Mouse (Mus musculus): ENCODE data around the gene Zfhx2.

The Zfhx2 gene

DNA sequence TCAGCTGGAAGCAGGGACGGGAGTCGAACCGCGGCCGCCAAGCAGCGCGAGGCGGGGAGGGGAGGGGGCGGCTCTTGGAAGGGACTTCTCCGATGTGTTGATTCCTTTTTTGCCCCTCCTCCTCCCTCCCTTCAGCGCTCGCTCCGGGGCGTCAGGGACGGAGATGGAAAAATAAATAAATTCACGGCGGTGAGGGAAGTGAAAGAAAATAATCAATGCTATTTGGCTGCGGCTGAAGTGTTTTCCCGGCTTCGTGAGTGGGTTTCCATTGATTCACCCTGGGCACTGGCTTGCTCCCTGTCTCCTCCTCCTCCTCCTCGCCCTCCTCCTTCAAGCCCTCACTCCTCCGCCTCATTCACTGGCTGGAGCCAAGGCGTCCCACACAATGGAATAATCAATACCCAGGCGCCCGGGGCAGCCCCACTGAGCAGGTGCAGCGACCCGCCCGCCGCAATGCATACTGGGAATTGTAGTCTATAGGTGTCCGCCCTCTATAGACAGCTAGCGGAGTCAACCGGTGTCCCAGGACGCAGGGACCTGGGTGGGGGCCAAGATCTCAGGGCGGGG, at the start of gene Zfhx2:
TSS of gene Zfhx2 (minus strand) at position 314 of the 567 bp plus-strand sequence.
- peak; percentile 94 for DNase-seq

DNA sequence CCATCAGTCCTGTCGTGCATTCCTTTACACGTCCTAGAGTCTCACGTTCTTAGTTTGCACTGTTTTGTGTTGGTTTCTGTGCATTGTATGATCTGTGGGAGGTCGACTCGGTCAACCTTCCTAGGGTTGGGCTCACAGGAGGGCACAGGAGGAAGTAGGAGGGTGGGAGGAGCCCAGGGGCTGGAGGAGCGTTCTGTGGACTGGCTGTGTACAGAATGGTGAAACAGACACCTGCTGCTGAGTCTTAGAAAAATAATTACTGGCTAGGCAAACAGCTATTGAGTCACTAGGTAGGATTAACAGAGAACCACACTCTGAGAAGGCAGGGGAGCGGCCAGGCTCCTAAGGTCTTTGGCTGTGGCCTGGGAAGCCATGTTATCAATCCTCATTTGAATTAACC, 47.2 kb upstream of the Zfhx2 start:
- no peak for DNase-seq

DNA sequence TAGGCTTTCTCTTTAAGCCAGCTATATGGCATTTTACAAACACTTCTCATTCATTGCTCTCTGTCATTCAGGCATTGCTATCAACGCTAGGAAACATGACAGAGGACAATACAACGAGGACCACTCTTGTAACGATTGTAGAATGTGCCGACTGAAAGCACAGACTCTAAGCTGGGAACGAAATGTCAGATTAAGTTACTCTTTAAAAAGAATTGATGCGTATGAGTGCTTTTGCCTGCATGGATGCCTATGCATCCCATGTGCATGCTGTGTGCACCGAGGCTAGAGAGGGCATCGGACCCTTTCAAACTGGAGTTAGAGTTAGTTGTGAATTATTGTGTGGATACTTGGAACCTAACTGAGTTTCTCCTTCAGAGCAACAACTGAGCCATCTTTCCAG, 43.6 kb upstream of the Zfhx2 start:
- no peak for DNase-seq

DNA sequence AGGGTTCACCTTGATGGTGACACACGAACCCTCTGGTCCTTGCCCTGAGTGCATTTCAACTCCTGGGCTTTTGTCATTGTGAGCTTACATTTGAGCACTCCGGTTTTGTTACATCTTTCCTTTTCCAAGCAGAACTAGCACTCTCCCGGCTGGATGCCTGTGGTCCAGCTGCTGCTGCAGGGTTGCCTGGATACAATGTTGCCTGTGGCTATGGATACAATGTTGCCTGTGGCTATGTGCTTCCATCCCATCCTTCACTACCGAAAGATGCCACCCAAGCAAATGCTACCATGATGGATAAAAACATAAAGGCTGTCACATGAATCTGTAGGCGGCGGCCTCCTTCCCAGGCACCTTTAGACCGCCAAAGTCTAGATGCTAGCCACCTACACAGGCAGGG, 34.4 kb upstream of the Zfhx2 start:
- no peak for DNase-seq

DNA sequence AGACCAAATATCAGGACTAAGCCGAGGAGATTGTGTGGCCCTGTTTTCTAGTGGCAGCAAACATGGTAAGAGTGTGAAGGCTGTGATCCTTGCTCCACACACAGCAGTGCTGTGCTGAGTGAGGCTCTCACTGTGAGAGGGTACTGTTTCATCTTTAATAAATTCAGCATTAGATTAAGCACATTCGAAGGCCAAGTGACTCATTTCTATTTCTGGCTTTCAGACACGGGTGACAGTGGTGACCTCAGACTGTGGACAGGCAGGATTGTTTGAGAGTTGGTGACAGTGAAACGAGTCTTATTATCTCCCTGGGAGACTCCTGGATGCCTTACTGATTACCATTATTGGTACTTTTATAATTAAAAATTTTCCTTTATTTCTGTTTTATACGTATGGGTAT, 33.6 kb upstream of the Zfhx2 start:
- no peak for DNase-seq

DNA sequence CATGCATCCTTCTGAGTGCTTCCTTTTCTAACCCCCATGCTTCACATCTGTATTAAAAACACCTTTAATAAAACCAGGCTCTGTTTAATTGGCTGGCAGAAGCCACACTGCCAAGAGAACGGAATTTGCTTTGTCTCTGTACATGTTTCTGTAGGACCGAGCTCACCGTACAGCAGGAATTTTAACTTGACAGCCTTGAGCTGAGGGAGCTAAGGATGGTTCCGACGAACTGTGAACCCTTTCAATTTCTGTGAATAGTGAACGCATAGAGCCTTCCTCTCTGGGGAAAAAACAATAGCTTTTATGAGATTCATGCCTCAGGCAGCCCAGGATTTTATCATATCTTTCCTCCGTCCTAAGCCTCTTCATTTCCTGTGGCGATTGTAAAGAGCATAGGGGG, 30.2 kb upstream of the Zfhx2 start:
- DNase-seq = no peak

DNA sequence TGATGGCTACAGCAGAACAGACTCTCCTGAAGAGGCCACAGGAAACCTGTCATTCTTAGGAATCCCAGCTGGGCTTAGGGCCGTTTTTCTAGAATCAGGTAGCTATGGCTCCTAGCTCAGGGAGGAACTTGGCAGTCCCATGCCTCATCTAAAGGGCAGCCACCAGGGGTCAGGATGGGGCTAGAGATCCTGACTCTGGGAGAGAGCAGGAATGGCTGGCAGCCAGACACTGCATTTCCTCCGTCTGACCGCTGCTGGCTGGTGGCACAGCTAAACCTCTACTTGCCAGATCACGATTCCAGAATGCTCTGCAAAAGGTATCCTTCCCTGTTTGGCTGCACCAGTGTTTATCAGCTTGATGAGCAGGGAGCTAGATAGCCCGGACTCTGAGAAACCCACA, 29.8 kb upstream of the Zfhx2 start:
- DNase-seq = peak; percentile 88

DNA sequence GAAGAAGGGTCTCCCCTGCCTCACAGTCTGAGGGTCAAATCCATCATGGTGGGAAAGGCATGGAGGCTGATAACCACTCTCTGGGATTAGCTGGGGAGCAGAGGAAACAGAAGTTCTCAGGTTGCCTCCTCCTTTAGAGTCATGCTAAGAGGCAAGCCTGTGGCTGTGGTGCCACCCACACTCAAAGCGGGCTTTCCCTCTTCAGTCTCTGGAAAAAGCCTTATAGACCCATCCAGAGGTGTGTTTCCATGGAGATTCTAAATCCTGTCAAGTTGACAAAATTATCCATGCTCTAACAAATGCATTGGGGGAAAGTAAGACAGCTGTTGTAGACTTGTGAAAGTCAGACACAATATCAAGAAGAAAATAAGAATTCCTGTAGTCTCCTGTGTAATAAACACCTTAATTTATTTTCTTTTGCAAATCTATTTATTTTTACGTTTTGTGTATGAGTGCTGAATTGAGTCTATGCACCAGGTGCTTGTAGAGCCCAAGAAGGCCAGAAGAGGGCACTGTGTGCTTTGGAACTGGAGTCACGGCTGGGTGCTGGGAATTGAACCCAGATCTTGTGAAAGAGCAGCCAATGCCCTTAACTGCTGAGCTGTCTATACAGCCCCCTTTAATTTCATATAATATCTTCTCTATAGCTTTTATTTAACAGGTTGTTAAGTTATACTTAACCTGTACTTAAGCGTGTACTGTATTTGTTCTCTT, 27.5 kb upstream of the Zfhx2 start:
- DNase-seq = no peak

DNA sequence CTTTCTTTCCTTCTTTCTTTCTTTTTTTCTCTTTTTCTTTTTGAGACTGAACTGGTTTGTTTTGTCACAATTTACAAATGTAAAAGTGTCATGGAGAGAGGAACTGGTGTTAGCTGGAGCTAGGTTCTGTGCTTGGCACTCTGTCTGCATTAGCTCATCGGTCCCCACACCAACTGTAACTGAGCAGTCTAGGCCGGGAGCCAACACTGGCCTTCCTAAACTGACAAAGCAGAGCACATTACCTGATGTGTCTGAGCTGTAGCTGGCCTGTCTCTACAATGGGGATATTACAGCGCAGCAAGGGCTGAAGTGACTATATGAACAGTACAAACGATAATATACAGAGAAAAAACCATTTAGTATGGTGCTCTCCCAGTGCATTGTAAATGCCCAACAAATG, 26.7 kb upstream of the Zfhx2 start:
- DNase-seq = no peak

DNA sequence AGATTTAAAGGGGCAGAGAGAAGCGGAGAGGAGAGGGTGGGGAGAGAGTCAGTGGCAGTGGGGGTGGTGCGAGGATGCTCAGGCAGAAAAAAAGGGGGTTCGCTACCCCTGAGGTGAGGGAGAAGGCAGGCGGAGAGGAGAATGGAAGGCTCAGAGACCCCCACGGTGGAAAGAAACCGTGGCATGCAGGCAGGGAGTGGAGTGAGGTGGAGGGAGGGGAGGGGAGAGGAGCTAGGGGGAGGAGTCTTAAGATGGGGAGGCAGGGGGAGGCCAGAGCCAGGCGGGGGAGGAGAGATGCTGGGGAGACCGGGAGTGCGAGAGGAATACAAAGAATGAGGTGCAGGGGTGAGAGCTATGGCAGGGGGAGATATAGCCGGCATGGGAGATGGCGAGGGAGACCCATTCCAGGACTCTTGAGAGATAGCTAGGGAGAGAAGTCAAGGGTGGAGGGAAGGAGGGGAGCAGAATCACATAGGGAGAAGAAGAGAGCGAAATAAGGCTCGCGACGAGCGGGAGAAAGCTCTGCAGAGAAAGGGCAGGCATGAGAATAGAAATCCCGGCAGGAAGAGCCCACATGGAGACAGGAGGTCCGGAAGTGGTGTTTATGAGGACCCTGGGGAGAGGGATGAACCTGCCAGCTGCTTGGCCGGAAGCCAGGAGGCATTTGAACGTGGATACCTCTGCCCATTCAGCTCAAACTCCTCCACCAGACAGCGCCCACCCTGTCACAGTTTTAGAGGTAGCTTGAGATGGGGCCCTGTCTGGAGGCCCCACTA, 24.5 kb upstream of the Zfhx2 start, which contains the start of gene Jph4:
TSS of gene Jph4 (minus strand) at position 511 of the 776 bp plus-strand sequence.
- DNase-seq = no peak

DNA sequence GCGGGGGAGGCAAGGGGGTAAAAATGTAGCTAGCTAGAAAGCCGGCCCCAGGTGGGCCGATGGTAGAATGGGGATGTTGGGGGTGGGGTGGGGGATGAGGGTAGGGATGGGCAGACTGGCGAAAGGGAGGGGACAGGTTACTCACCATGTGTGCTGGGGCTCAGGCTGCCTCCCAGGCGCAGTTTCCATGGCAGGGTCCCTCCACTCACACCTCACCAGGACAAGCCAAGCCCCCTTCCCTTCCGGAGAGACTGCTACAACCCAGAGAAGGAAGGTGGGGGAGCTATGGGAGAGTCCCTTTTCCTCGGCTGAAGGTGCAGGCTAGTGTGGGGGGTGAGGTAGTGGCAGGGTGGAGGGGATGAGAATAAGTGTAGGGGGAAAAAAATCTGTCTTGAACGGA, 23.7 kb upstream of the Zfhx2 start:
- no peak for DNase-seq

DNA sequence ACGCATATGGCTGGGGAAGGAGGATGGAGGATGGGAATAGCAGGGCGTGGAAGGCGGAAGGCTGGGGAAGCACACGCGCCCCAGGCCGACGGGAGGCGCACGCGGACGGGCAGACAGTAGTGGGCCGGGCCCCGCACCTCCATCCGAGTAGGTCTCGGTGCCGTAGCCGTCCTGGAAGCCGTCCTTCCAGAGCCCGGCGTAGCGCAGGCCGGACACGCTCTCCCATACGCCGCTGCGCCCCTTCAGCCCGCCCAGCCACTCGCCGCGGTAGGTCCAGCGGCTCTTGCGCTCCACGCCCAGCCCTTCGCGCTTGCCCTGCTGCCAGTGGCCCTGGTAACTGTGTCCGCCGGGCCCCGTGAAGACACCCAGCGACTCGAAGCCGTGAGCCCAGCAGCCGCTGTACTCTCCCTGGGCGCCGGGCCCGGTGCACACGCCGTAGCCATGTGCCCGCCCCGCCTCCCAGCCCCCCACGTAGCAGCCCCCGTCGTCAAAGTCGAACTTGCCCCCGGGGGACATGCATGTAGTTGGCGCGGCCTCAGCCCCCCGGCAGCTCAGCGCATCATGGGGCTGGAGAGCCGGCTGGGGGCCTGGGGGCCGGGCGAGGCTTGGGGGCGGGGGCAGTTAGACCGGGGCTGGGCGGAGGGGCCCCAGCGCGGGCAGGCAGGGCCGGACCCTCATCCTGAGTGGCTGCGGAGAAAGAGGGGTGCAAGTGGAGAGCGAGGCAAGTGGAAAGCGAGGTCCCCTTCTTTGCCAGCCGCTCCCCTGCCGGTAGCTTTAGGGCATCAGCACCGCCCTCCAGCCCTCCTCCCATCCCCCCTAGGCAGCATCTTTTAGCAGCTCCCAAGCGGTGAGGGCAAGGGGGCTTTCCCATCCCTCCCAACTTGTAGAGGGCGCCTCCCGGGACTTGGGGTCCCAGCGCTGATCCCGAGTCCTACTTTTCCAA, 22.9 kb upstream of the Zfhx2 start:
- peak; percentile 67 for DNase-seq

DNA sequence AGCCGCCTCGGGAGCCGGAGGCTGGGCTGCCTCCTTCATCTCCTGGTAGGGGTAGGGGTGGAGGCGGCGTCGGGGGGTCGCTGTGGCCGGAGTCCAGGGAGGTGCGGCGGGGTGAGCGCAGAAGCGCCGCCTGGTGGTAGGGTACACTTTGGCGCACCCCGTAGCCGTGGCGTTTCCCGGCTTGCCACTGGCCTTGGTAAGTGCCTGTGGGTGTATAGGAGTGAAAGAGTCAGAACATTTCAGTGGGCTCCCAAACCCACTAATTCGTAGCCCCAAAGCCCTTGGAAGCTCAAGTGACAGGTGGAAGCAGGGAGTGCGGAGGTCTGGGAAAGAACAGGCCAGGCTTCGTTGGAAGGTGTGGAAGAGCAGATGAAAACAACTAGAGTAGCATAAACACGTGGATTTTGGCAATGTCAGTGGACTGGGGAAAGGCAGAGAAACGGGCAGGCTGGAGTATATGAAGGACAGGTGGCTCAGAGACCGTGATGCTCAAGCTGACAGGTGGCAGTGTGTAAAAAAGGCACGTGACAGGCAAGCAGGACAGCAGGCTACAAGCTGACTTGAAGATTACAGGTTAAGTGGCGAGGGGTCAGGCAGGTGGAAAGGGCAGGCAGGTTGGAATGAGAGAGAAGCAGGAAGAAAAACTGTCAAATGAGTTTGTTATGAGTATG, 22.0 kb upstream of the Zfhx2 start:
- no peak for DNase-seq

DNA sequence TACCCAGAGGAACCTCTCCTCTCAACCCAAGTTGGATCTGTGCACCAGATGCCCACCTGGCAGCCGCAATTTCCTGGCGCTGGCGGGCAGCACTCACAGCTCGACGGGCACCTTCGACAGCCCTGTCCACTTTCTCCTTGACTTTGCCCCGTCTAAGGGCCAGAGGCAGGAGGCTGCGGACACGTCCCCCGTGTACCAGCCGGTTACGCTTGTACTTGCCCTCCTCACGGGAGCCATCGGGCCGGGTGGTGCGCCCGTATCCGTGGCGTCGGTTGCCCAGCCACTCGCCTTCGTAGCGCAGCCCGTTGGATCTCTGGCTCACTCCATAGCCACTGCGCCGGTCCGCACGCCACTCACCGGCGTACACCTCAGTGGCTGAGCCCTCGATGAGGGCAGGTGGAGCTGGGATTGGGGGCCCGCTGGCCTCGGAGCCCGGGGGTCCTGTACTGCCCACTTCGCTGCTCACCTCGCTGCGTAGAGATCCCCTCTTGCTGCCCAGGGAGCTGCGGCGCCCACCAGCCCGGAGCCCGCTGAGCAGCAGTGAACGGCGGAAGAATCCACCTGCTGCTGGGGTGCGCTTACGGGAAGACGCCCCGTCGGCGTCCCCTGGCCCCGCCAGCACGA, 21.3 kb upstream of the Zfhx2 start:
- no peak for DNase-seq

DNA sequence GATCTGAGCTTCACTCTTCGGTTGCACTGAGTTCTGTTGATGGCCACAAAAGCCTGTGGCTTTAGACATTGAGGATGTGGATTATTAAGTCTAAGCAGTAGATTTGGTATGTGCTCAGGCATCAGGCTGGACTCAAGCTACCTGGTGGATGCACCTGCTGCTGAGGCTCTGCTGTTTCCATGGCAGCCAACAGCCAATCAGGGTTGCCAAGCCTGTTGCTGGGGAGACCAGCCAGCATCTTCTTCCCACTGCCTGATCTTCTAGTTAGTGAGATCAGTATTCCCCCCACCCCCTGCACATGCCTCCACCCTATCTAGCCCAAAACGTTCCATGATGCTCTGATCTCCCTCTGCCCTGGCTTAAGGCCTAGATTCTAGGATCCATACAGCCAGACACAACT, 19.6 kb upstream of the Zfhx2 start:
- no peak for DNase-seq

DNA sequence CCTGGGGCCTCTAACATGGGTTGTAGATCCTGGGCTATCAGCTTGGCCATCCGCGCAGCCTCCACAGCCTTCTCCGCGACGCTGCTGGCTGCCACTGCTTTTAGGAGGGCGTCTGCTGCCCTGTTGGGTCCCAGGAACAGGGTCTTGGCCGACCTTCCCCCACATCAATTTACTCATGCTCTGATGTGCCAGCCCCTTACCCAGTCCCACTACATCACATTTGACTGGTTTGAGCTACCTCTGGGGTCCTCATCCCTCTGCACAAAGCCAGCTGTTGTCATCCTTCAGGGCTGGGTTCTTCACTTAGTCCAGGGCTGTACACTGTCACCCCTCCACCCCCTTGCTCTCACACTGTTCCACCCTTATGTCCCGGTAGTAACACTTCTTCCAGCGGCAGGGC, 18.0 kb upstream of the Zfhx2 start:
- DNase-seq = no peak

DNA sequence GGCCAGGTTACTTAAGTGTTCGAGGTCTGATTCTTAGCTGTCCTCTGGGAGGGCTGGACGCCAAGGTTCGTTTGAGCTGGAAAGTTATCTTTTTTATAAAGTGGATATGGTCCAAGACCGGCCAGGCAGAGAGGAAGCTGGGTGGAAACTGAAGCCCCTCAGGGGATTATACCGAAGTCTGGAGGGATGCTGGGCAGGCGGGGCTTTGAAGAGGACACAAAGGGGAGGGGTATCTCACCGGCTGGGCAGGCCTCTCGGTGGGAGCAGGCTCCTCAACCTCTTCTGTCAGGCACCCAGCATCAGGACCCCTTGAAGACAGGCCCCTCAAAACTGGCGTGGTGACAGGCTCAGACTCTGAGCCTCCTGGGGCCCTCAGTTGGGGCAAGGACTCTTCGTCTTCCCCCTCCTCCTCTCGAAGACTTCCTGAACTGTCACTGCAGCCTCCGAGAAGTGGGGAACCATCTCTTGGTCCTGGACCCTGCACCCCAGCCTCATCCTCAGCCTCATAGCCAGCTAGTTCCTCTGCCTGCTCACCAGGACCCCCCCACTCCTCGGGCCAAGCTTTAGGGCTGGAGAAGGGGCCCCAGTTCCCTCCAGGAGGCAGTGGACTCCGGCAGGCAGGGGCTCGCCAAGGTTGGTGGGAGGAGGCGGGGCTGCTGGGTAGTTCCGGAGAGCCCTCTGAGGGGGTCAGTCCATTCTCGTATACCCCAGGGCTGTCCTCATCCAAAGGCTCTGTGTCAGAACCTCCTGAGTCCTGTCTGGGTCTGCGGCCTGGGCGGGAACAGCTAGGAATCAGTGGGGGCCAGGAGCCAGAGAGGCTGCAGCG, 17.1 kb upstream of the Zfhx2 start:
- no peak for DNase-seq

DNA sequence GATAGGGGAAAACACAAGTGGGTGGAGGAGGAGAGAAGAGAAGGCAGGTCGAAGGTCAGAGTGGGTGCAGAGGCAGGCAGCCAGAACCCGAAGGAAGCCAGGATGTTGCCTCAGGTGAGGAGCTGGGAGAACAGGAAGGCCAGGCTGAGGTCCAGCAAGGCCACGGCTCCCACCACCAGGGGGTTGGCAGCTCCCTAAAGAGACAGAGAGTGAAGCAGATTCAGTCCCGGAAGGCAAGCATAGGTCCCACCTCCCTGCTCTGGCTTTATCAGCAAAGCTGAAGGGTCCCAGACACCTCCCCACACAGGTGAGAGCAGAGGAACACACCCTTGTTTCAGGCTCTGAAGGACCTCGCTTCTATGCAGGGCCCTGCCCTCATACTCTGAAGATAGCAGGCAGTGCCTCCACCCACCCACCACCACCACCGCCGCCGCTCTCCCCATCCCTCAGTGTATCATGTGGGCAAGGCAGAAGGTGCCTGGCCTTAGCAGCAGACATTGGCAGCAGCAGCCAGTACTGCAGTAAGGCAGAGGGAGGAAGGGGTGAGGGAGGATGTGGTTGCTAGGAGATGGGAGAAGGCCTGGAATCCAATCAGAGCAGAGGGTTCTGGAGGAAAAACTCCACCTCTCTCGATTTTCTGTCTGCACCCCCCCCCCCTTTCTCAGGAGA, 16.2 kb upstream of the Zfhx2 start:
- no peak for DNase-seq

DNA sequence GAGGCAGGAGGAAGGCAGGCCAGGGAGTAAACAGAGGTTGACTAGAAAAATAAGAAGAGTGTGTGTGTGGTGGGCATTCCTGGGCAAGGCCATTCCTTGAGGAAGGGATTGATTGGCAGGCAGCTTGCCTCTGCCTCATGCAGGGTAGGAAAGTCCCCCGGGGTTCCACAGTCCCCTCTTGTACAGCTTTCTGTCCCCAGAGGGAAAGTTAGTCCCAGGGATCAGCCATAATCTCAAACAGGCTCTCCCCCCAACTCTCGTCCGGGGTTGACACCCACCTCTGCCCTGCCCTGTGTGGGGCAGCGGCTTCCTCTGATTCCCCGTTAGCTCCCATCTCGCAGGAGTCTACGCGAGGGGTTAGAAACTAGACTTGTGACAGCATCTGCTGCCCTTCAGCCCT, 14.9 kb upstream of the Zfhx2 start:
- no peak for DNase-seq

All from lung, postnatal 10 days (tissue).